32 mouse cellular contexts compared by ENCODE assay signal in genomic region chr3:63560745-63561151, GRCm38 (mm10).
A peak's percentile ranks its signal among the peaks of the same experiment; 100 is the strongest.
DNase-seq lines count a peak whose midpoint lies in the region; ATAC-seq and TF ChIP-seq lines count a peak whose summit lies in the region.
"Had no signal": no experiment of that assay in that cellular context is flagged by ENCODE, and none has a peak within 500 bp of the region (broad histone marks: within the 10 kb centered on the region; RNA-seq: fewer than 3 reads in every experiment).

No protein-coding gene starts in this region.

- H3K27me3 ChIP-seq in liver, adult 2 months (ENCODE audit: control insufficient read depth, insufficient read depth, low read length): no peaks in the 10 kb centered on the region
- no peaks in the 10 kb centered on the region for H3K27me3 ChIP-seq in liver, postnatal 0 days (ENCODE audit: insufficient read depth, low read length)
- H3K27me3 ChIP-seq in kidney, embryonic 15.5 days: no peaks in the 10 kb centered on the region
- H3K27me3 ChIP-seq: embryonic facial prominence, embryonic 13.5 days; forebrain, embryonic 15.5 days; hindbrain, embryonic 15.5 days; liver, embryonic 13.5 days; midbrain, embryonic 15.5 days; neural tube, embryonic 15.5 days; stomach, embryonic 15.5 days had no signal

- H3K27ac ChIP-seq in liver, adult 2 months (replicated peaks; ENCODE audit: insufficient read depth, low read depth, low read length): no peak overlapping the region; the same call in 1 of the 2 replicates
- no peak overlapping the region for H3K27ac ChIP-seq in liver, postnatal 0 days (ENCODE audit: low read depth)
- peak overlapping the region; percentile 78 for H3K27ac ChIP-seq in kidney, embryonic 15.5 days
- H3K27ac ChIP-seq: embryonic facial prominence, embryonic 13.5 days; forebrain, embryonic 10.5 days; forebrain, embryonic 15.5 days; hindbrain, embryonic 15.5 days; liver, embryonic 13.5 days; midbrain, embryonic 10.5 days; midbrain, embryonic 15.5 days; neural tube, embryonic 15.5 days; stomach, embryonic 15.5 days had no signal

- TF ChIP-seq POLR2A in liver, adult 2 months (IDR thresholded peaks at IDR 0.05; ENCODE audit: extremely low read depth, insufficient read depth, low read length): no peak

- peaks cover 8% of the 10 kb centered on the region for H3K4me1 ChIP-seq in liver, adult 2 months (ENCODE audit: control insufficient read depth, insufficient read depth, low read length)
- H3K4me1 ChIP-seq in liver, postnatal 0 days (ENCODE audit: insufficient read depth): no peaks in the 10 kb centered on the region
- H3K4me1 ChIP-seq in kidney, embryonic 15.5 days: 0 out of 2 replicates have a peak, but pooled peaks cover 8% of the 10 kb centered on the region
- H3K4me1 ChIP-seq: embryonic facial prominence, embryonic 13.5 days; forebrain, embryonic 15.5 days; hindbrain, embryonic 15.5 days; liver, embryonic 13.5 days; midbrain, embryonic 15.5 days; neural tube, embryonic 15.5 days; stomach, embryonic 15.5 days had no signal

- no peaks in the 10 kb centered on the region for H3K79me2 ChIP-seq in liver, adult 2 months (ENCODE audit: control insufficient read depth, insufficient read depth, low read length)

- no peak overlapping the region for H3K4me2 ChIP-seq in liver, postnatal 0 days (ENCODE audit: low read depth, low read length)
- no peak overlapping the region for H3K4me2 ChIP-seq in kidney, embryonic 15.5 days
- H3K4me2 ChIP-seq: embryonic facial prominence, embryonic 13.5 days; forebrain, embryonic 15.5 days; heart, embryonic 11.5 days; hindbrain, embryonic 15.5 days; liver, embryonic 13.5 days; midbrain, embryonic 15.5 days; neural tube, embryonic 15.5 days; stomach, embryonic 15.5 days had no signal

- H3K9me3 ChIP-seq in liver, postnatal 0 days (ENCODE audit: low read length): no peaks in the 10 kb centered on the region
- no peaks in the 10 kb centered on the region for H3K9me3 ChIP-seq in kidney, embryonic 15.5 days (replicated peaks)
- H3K9me3 ChIP-seq: embryonic facial prominence, embryonic 13.5 days; forebrain, embryonic 10.5 days; forebrain, embryonic 15.5 days; G1E; liver, embryonic 13.5 days; midbrain, embryonic 15.5 days; neural tube, embryonic 15.5 days; stomach, embryonic 15.5 days had no signal

- no peak for TF ChIP-seq CTCF in liver, adult 2 months (IDR thresholded peaks at IDR 0.05; ENCODE audit: low read depth, low read length)
- no peak for TF ChIP-seq CTCF in liver, postnatal 0 days (IDR thresholded peaks at IDR 0.05; ENCODE audit: low read depth)

- no peak for ATAC-seq in liver, postnatal 0 days
- ATAC-seq in kidney, embryonic 15.5 days (replicated peaks; ENCODE audit: low FRiP score): peak; percentile 93
- ATAC-seq: forebrain, embryonic 15.5 days; inflammation-experienced regulatory T-cells, adult 6 months; midbrain, embryonic 15.5 days had no signal

- no peak overlapping the region for H3K9ac ChIP-seq in liver, adult 2 months (ENCODE audit: low read depth, low read length)
- H3K9ac ChIP-seq in liver, postnatal 0 days (replicated peaks): no peak overlapping the region
- H3K9ac ChIP-seq in kidney, embryonic 15.5 days: no peak overlapping the region
- H3K9ac ChIP-seq: embryonic facial prominence, embryonic 13.5 days; forebrain, embryonic 15.5 days; hindbrain, embryonic 15.5 days; liver, embryonic 13.5 days; midbrain, embryonic 15.5 days; neural tube, embryonic 15.5 days; stomach, embryonic 15.5 days had no signal

- TF ChIP-seq EP300 in liver, postnatal 0 days (IDR thresholded peaks at IDR 0.05; ENCODE audit: low read depth): no peak

- no peaks in the 10 kb centered on the region for H3K36me3 ChIP-seq in liver, adult 2 months (ENCODE audit: control insufficient read depth, insufficient read depth, low read length)
- H3K36me3 ChIP-seq in liver, postnatal 0 days (replicated peaks; ENCODE audit: insufficient read depth, low read length): no peaks in the 10 kb centered on the region
- no peaks in the 10 kb centered on the region for H3K36me3 ChIP-seq in kidney, embryonic 15.5 days
- H3K36me3 ChIP-seq: embryonic facial prominence, embryonic 13.5 days; forebrain, embryonic 10.5 days; forebrain, embryonic 15.5 days; G1E; hindbrain, embryonic 15.5 days; liver, embryonic 13.5 days; midbrain, embryonic 10.5 days; midbrain, embryonic 15.5 days; neural tube, embryonic 15.5 days; stomach, embryonic 15.5 days had no signal

- 17% methylated on average over 4 of the region's 4 CpGs for WGBS in liver, adult 2 months
- 53% methylated on average over 4 of the region's 4 CpGs for WGBS in liver, postnatal 0 days (ENCODE audit: insufficient replicate concordance)
- WGBS in kidney, embryonic 15.5 days: 42% methylated on average over 4 of the region's 4 CpGs

- H3K4me3 ChIP-seq in liver, adult 2 months (ENCODE audit: insufficient read depth, low read depth, low read length): no peak overlapping the region
- H3K4me3 ChIP-seq in liver, postnatal 0 days (ENCODE audit: low read depth, low read length): no peak overlapping the region
- no peak overlapping the region for H3K4me3 ChIP-seq in kidney, embryonic 15.5 days (replicated peaks)
- H3K4me3 ChIP-seq: embryonic facial prominence, embryonic 13.5 days; forebrain, embryonic 10.5 days; forebrain, embryonic 15.5 days; hindbrain, embryonic 15.5 days; liver, embryonic 13.5 days; midbrain, embryonic 10.5 days; midbrain, embryonic 15.5 days; neural tube, embryonic 15.5 days; stomach, embryonic 15.5 days had no signal

- DNase-seq in liver, adult 2 months (ENCODE audit: extremely low read depth, low read depth, low spot score): peak; percentile 95
- no peak for DNase-seq in liver, postnatal 0 days
- peak; percentile 60 to 78 for DNase-seq in kidney, postnatal 25 days
- DNase-seq in gastrocnemius, adult 8-10 months (ENCODE audit: low spot score in 2 of 2): no peak
- no peak for DNase-seq in lung, postnatal 4 days
- DNase-seq in thymus, postnatal 4 days: no peak
- DNase-seq: adrenal gland, postnatal 14 days; cerebellum, adult 11-12 months; cerebellum, adult 9-11 months; embryo, embryonic 11 days; gastrocnemius, postnatal 36 days; heart, adult 18-20 months; heart, postnatal 4 days; layer of hippocampus, postnatal 36 days; left cerebral cortex, postnatal 4 days; liver, embryonic 13.5 days; lung, adult 2 months; lung, postnatal 10 days; right cerebral cortex, postnatal 25 days; thymus, postnatal 14 days had no signal

Comparison
In these comparisons a context has a peak if more than half of its experiments do, and no peak if none do; other contexts are left out.
1. DNase-seq: peak in liver, adult 2 months (single experiment) and kidney, postnatal 25 days (2 of 2); none in liver, postnatal 0 days (single experiment), gastrocnemius, adult 8-10 months (0 of 2), lung, postnatal 4 days (0 of 2) and thymus, postnatal 4 days (single experiment).